Mouse (Mus musculus) small intestine, adult 2 months (tissue): ENCODE measurements around the gene Gm28305.

Source experiments
- CTCF ChIP-seq: fragments of 200-500 bp; IDR thresholded peaks from 2 replicates; pipeline ENCODE4 v1.5.1; 2012; ENCODE audit warnings: low read depth, mild to moderate bottlenecking, control low read depth, inconsistent platforms, low read length, moderate library complexity, mixed read lengths; ENCODE audit not compliant: insufficient replicate concordance, insufficient read length; ENCODE audit errors: extremely low read depth
- POLR2A ChIP-seq: fragments of 200-500 bp; IDR thresholded peaks from 2 replicates; pipeline ENCODE4 v1.6.1; 2012; ENCODE audit warnings: low read depth, mild to moderate bottlenecking, control low read depth, inconsistent platforms, low read length, moderate library complexity

- no peak for TF ChIP-seq POLR2A
- TF ChIP-seq CTCF: no peak
Observed at GRCm38 (mm10) chr9:104070863-104071604, 30.6 kb downstream of the Gm28305 start.
